Mouse (Mus musculus) layer of hippocampus, adult 6 months (tissue): Measurements from ENCODE around the gene Kcnj6. TPM values are rescaled to one million over a fixed set of nuclear protein-coding genes. Genes with fewer than 3 reads are reported as not detected.

ENCODE experiments used
- long read RNA-seq, 2 experiments: library from polyadenylated mRNA; unstranded; transcript quantifications; one replicate each; pipeline ENCODE4 v2.0.0; 2019 to 2020
- microRNA-seq: library from miRNA; unstranded; fragments of <30 nt; microRNA quantifications from one replicate; pipeline ENCODE4 v1.2.0, GENCODE M21; 2020
- polyA plus RNA-seq: library from polyadenylated mRNA; unstranded; fragments of <200 nt; fragmentation: Nextera tagmentation; gene quantifications from 2 replicates; pipeline ENCODE4 v1.2.3, GENCODE M21; 2021

Gene Kcnj6
- 28.1 and 28.7 TPM in 2 replicates for polyA plus RNA-seq
- long read RNA-seq, experiment 1, transcript Kcnj6-202 (4 exons, 3,097 nt) = major isoform, 9 of 24 reads
- long read RNA-seq, experiment 1, partial matches to known transcripts = 3 of 24 reads
- long read RNA-seq, experiment 1, other reads (novel, unspliced or antisense) = 10 of 24 reads
- long read RNA-seq, experiment 2, transcript Kcnj6-206 (3 exons, 1,936 nt) = minor isoform, 9 of 52 reads
- long read RNA-seq, experiment 2, transcript Kcnj6-202 (4 exons, 3,097 nt) = minor isoform, 6 of 52 reads
- long read RNA-seq, experiment 2, transcript Kcnj6-201 (5 exons, 2,362 nt) = major isoform, 12 of 52 reads
- long read RNA-seq, experiment 2, partial matches to known transcripts = 0 of 52 reads
- long read RNA-seq, experiment 2, other reads (novel, unspliced or antisense) = 25 of 52 reads

DNA sequence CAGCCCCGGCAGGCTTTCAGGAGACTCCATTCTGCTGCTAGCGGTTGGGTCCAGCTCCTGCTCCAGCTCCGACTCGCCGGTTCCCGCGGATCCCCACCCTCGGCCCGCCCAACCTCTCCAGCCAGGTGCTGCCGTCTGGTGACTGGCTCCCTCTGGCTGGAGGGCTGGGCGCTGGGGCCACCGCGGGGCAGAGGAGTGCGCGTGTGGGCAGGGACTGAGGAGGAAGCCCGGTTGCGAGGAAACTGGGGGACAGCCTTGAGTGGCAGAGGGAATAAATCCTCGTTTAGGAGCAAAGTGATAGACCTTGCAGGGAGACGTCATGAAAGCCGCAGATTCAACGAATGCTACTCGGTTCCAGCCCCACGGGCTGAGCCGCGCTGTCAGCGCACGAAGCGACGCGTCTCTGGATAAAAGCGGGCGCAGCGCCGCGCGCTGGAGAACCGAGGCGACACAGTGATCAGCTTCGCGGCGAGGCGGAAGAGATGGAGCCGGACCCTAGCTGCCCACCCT lies at the start of gene Kcnj6:
Kcnj6 (minus strand) TSS at position 362 of the 510 bp plus-strand sequence.

Small RNA genes within 50 kb of the gene (microRNA-seq; reads per million reads assigned to microRNA genes)
- gene Gm22745 = not detected
